Mouse (Mus musculus): Measurements from ENCODE around the gene Mipep.

- no peak for TF ChIP-seq CTCF (IDR thresholded peaks at IDR 0.05; ENCODE audit: extremely low read depth, insufficient read depth, insufficient read length, insufficient replicate concordance)
- TF ChIP-seq POLR2A (IDR thresholded peaks at IDR 0.05; ENCODE audit: low read depth, low read length), result no peak
Observed at GRCm38 (mm10) chr14:60749880-60750279, 34.5 kb upstream of the Mipep start.
